Mouse (Mus musculus): ENCODE measurements around the gene Insl3.
"Not testable (repeated sequence)": the region's sequence is repeated elsewhere in the genome, so short reads cannot be mapped to it uniquely, and the experiment has no call there.

Insl3 gene

GRCm38 (mm10) chr8:71677555-71677954, 11.5 kb upstream of the Insl3 start:
- no peak for DNase-seq (ENCODE audit: low spot score)

GRCm38 (mm10) chr8:71678216-71678615, 10.8 kb upstream of the Insl3 start:
- DNase-seq (ENCODE audit: low spot score): no peak

GRCm38 (mm10) chr8:71679116-71679515, 9.9 kb upstream of the Insl3 start:
- DNase-seq (ENCODE audit: low spot score): no peak

- DNase-seq (ENCODE audit: low spot score): no peak
Measured at GRCm38 (mm10) chr8:71679550-71680168, 9.4 kb upstream of the Insl3 start.

GRCm38 (mm10) chr8:71680471-71680870, 8.5 kb upstream of the Insl3 start:
- no peak for DNase-seq (ENCODE audit: low spot score)

GRCm38 (mm10) chr8:71681369-71681915, 7.6 kb upstream of the Insl3 start:
- DNase-seq (ENCODE audit: low spot score): no peak

- no peak for DNase-seq (ENCODE audit: low spot score)
Measured at GRCm38 (mm10) chr8:71682832-71683231, 6.2 kb upstream of the Insl3 start.

GRCm38 (mm10) chr8:71684701-71685100, 4.3 kb upstream of the Insl3 start:
- DNase-seq (ENCODE audit: low spot score): no peak

- no peak for DNase-seq (ENCODE audit: low spot score)
Measured at GRCm38 (mm10) chr8:71685573-71685972, 3.4 kb upstream of the Insl3 start.

GRCm38 (mm10) chr8:71686143-71686734, 2.8 kb upstream of the Insl3 start:
- no peak for DNase-seq (ENCODE audit: low spot score)

- no peak for DNase-seq (ENCODE audit: low spot score)
Measured at GRCm38 (mm10) chr8:71687616-71688015, 1.4 kb upstream of the Insl3 start.

GRCm38 (mm10) chr8:71692509-71692908, 3.5 kb downstream of the Insl3 start:
- no peak for DNase-seq (ENCODE audit: low spot score)

- DNase-seq (ENCODE audit: low spot score): no peak
Measured at GRCm38 (mm10) chr8:71693166-71694041, 4.4 kb downstream of the Insl3 start.

GRCm38 (mm10) chr8:71695456-71695855, 6.4 kb downstream of the Insl3 start:
- DNase-seq (ENCODE audit: low spot score): not testable (repeated sequence)

- no peak for DNase-seq (ENCODE audit: low spot score)
Measured at GRCm38 (mm10) chr8:71700493-71701269, 11.7 kb downstream of the Insl3 start.

GRCm38 (mm10) chr8:71701414-71702086, 12.5 kb downstream of the Insl3 start, which contains the start of gene B3gnt3:
Gene B3gnt3, minus strand, starts transcription at chr8:71701789.
- no peak for DNase-seq (ENCODE audit: low spot score)

GRCm38 (mm10) chr8:71702087-71702432, 13.0 kb downstream of the Insl3 start:
- no peak for DNase-seq (ENCODE audit: low spot score)

- peak; percentile 56 for DNase-seq (ENCODE audit: low spot score)
Measured at GRCm38 (mm10) chr8:71702923-71703322, 13.9 kb downstream of the Insl3 start.

- DNase-seq (ENCODE audit: low spot score): not testable (repeated sequence)
Measured at GRCm38 (mm10) chr8:71703400-71703799, 14.4 kb downstream of the Insl3 start.

GRCm38 (mm10) chr8:71707874-71708273, 18.9 kb downstream of the Insl3 start:
- DNase-seq (ENCODE audit: low spot score): peak; percentile 65

- no peak for DNase-seq (ENCODE audit: low spot score)
Measured at GRCm38 (mm10) chr8:71709134-71709799, 20.3 kb downstream of the Insl3 start.

Measured in spleen, adult 12 weeks (tissue).